Mouse (Mus musculus): ENCODE data around the gene Gabrg1.

DNA sequence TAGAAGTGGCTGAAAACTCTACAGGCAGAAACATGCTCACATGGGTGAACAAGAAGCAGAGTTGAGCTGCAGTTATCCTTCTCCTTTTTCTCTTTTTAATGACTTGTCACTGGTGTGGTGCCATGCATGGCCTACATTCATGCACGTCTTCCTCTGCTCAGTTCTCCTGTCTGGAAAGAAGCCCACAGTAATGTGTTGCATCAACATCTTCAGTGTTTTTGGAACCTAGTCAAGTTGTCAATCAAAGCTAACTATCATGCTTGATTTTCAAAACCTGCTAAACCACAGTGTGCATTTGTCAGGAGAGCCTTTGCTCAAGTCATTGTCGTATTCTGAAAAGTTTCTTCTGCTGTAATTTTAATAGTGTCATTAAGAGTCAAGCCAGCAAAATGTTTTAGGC is 106.3 kb downstream of the Gabrg1 start:
- TF ChIP-seq POLR2A (IDR thresholded peaks at IDR 0.05; ENCODE audit: low read depth, low read length): no peak
- TF ChIP-seq CTCF (IDR thresholded peaks at IDR 0.05; ENCODE audit: borderline replicate concordance, insufficient read depth, low read length): no peak
